Mouse (Mus musculus) kidney, adult 2 months (tissue): ENCODE measurements around the gene Tenm1. TPM values are rescaled to one million over a fixed set of nuclear protein-coding genes. Genes with fewer than 3 reads are reported as not detected.

Experiments used
- DNase-seq: peaks from one replicate; pipeline ENCODE4 v3.0.0; 2021
- H3K27ac ChIP-seq: fragments of 200-500 bp; 2 replicates; pipeline ENCODE4 v1.5.1; 2012; ENCODE audit warnings: low read depth, low read length, control low read depth, inconsistent platforms; ENCODE audit not compliant: insufficient read depth
- H3K27me3 ChIP-seq: fragments of 200-500 bp; replicated peaks from 2 replicates; pipeline ENCODE4 v1.6.1; 2012; ENCODE audit warnings: mild to moderate bottlenecking, moderate library complexity, low read length, inconsistent platforms; ENCODE audit not compliant: control insufficient read depth, insufficient read depth
- H3K36me3 ChIP-seq: fragments of 200-500 bp; 2 replicates; pipeline ENCODE4 v1.6.1; 2012; ENCODE audit warnings: mild to moderate bottlenecking, moderate library complexity, low read length, inconsistent platforms; ENCODE audit not compliant: control insufficient read depth, insufficient read depth
- H3K4me1 ChIP-seq: fragments of 200-500 bp; 2 replicates; pipeline ENCODE4 v1.6.1; 2011; ENCODE audit warnings: low read length; ENCODE audit not compliant: control insufficient read depth, insufficient read depth
- H3K4me3 ChIP-seq: fragments of 200-500 bp; 2 replicates; pipeline ENCODE4 v1.5.1; 2011; ENCODE audit warnings: mild to moderate bottlenecking, low read depth, low read length, control low read depth; ENCODE audit not compliant: insufficient read depth
- CTCF ChIP-seq: fragments of 200-500 bp; conservative IDR thresholded peaks from 2 replicates; pipeline ENCODE4 v1.5.1; 2011; ENCODE audit warnings: low read depth, mild to moderate bottlenecking, control low read depth, low read length, moderate library complexity, mixed read lengths; ENCODE audit not compliant: insufficient read depth, insufficient read length
- POLR2A ChIP-seq: fragments of 200-500 bp; IDR thresholded peaks from one replicate; pipeline ENCODE4 v1.6.1; 2011; ENCODE audit warnings: low read depth, low read length, control low read depth
- WGBS: fragments of 180-500 bp; shearing (Covaris S2); methylation state at CpG from one replicate; pipeline ENCODE4 v1.1.7; 2018; 5-methylcytosine and 5-hydroxymethylcytosine counted together
- polyA plus RNA-seq: library from polyadenylated mRNA; depleted of rRNA; stranded (reverse); fragments of >200 nt; gene quantifications from 2 replicates; pipeline ENCODE4 v1.2.3, GENCODE M21; 2012

Gene Tenm1
- polyA plus RNA-seq, 1 experiment: not detected

DNA sequence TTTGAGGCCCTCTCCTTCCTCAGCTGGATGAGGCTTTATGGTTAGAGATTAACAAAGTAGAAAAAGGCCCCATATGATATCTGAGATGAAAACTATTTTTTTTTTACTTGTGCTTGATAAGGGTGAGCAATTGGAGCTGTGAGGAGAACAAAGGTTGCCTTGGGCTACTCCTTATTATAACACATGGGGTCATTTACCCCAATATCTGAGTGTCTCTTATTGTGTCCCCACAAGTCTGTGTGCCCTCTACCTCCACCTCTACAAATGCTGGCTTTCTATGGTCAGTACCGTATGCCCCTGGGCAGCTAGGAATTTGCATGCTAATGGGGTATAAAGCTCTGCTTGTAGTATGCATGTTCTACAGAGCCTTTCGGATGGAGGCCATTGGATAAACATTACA lies 848.4 kb downstream of the Tenm1 start:
- H3K4me1 ChIP-seq: no peaks in the 10 kb centered on the region
- H3K27me3 ChIP-seq: no peaks in the 10 kb centered on the region
- WGBS: 49% methylated on average over 2 of the region's 2 CpGs
- TF ChIP-seq CTCF (no peak), POLR2A (no peak)
- no peak overlapping the region for H3K4me3 ChIP-seq
- no peaks in the 10 kb centered on the region for H3K36me3 ChIP-seq
- no peak overlapping the region for H3K27ac ChIP-seq
- no peak for DNase-seq

DNA sequence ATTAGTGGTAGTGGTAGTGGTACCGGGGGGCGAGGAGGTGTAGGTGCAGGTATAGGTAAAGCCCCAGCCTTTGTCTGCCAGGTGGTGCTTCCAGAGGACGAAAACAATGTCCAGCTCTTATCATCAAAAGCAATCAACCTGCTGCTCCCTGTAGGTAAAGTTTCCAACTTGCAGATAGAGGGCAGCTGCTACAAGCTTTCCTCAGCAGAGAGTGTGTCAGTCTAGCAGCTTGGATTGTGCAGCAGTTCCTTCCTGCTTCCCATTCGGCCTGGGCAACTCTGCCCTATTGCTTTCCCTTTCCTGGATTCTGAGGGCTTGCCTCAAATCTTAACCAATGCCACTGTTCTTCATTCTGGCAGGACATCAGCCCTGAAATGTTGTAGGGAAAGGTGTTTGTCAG lies 870.2 kb downstream of the Tenm1 start:
- TF ChIP-seq CTCF: no peak
- no peak for TF ChIP-seq POLR2A
- DNase-seq: no peak
- no peaks in the 10 kb centered on the region for H3K36me3 ChIP-seq
- H3K4me1 ChIP-seq: no peaks in the 10 kb centered on the region
- no peaks in the 10 kb centered on the region for H3K27me3 ChIP-seq
- no peak overlapping the region for H3K4me3 ChIP-seq
- H3K27ac ChIP-seq: no peak overlapping the region
- WGBS: 56% methylated on average over 4 of the region's 4 CpGs

- no peak overlapping the region for H3K4me3 ChIP-seq
- peak; percentile 59 for TF ChIP-seq CTCF
- TF ChIP-seq POLR2A: no peak
- no peaks in the 10 kb centered on the region for H3K36me3 ChIP-seq
- WGBS: 22% methylated on average over 7 of the region's 7 CpGs
- peak; percentile 27 for DNase-seq
- H3K27me3 ChIP-seq: no peaks in the 10 kb centered on the region
- no peak overlapping the region for H3K27ac ChIP-seq
- no peaks in the 10 kb centered on the region for H3K4me1 ChIP-seq
These were observed 871.6 kb downstream of the Tenm1 start for GRCm38 (mm10) chrX:42557284-42557683.

GRCm38 (mm10) chrX:42548513-42548912 lies 880.4 kb downstream of the Tenm1 start:
- Histone ChIP-seq H3K27ac (no peak overlapping the region), H3K4me1 (no peaks in the 10 kb centered on the region), H3K27me3 (no peaks in the 10 kb centered on the region), H3K4me3 (no peak overlapping the region), H3K36me3 (no peaks in the 10 kb centered on the region)
- no peak for DNase-seq
- TF ChIP-seq CTCF (no peak), POLR2A (no peak)
- WGBS: 60% methylated on average over 4 of the region's 4 CpGs

GRCm38 (mm10) chrX:42545076-42545475 lies 883.9 kb downstream of the Tenm1 start:
- Histone ChIP-seq H3K4me3 (no peak overlapping the region), H3K4me1 (no peaks in the 10 kb centered on the region), H3K27ac (no peak overlapping the region), H3K36me3 (no peaks in the 10 kb centered on the region), H3K27me3 (no peaks in the 10 kb centered on the region)
- TF ChIP-seq POLR2A: no peak
- TF ChIP-seq CTCF: no peak
- WGBS: 96% methylated on average over 1 of the region's 1 CpGs
- DNase-seq: no peak

DNA sequence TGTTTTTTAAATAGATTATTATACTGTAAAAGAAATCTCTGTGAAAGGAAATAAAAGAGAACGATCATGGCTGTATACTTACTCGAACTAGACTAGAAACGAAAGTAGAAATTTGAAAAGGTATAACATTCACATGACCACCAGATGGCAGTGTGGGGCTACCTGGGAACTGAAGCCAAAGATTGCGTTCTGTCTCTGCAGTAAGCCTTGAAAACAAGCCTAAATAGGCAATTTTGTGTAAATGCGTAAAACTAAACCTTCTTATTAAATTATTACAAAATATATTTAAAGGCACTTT lies 888.2 kb downstream of the Tenm1 start:
- no peak overlapping the region for H3K27ac ChIP-seq
- H3K36me3 ChIP-seq: no peaks in the 10 kb centered on the region
- no peaks in the 10 kb centered on the region for H3K4me1 ChIP-seq
- H3K27me3 ChIP-seq: no peaks in the 10 kb centered on the region
- 5% methylated on average over 5 of the region's 5 CpGs for WGBS
- no peak overlapping the region for H3K4me3 ChIP-seq
- TF ChIP-seq POLR2A (no peak), CTCF (peak; percentile 59)
- peak; percentile 68 for DNase-seq

GRCm38 (mm10) chrX:42540030-42540755 lies 888.7 kb downstream of the Tenm1 start:
- 36% methylated on average over 3 of the region's 3 CpGs for WGBS
- Histone ChIP-seq H3K4me3 (no peak overlapping the region), H3K36me3 (no peaks in the 10 kb centered on the region), H3K27ac (no peak overlapping the region), H3K4me1 (no peaks in the 10 kb centered on the region), H3K27me3 (no peaks in the 10 kb centered on the region)
- TF ChIP-seq POLR2A (no peak), CTCF (no peak)
- no peak for DNase-seq

DNA sequence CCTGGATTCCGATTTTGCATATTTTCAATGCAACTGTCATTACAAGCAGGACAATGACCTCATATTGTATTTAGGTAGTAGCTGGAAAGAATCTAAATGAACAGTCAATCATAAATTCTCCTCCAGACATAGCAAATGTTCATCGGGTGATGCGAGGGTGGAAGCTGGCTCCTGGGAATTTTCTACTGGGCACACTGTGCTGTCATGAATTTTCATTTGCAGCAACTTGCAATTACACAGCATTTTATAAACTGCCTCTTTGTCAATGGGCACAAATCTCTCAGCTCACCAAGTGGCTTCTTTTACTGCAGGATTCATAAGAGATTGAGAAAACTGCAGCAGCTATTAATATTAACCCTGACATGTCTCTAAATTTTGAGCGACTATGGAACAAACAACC lies 898.2 kb downstream of the Tenm1 start:
- no peak for TF ChIP-seq POLR2A
- TF ChIP-seq CTCF: no peak
- WGBS: 83% methylated on average over 4 of the region's 4 CpGs
- Histone ChIP-seq H3K4me3 (no peak overlapping the region), H3K36me3 (no peaks in the 10 kb centered on the region), H3K27me3 (no peaks in the 10 kb centered on the region), H3K27ac (no peak overlapping the region), H3K4me1 (no peaks in the 10 kb centered on the region)
- DNase-seq: no peak
